Mouse (Mus musculus) thymus, postnatal 25 days (tissue): Measurements from ENCODE around the gene Anapc5.

Source experiments
- DNase-seq: peaks from one replicate; pipeline ENCODE4 v3.0.0; 2022

Gene Anapc5

DNA sequence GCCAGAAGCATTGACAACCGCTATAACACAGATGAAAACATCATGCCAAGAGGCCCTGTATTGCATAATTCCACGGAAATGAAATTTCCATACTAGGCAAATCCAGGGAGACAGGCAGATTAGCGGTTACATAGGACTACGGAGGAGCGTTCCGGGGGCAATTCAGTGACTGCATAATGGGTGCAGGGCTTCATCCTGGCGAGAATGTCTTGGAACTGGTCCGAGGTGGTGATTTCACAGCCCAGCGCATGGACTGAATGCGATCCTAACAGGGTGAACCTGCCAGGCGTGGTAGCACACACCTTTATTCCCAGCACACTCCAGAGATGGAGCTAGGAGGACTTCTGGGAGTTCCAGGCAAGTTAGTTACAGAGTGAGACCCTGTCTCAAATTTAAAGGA lies 53.9 kb downstream of the Anapc5 start:
- DNase-seq: no peak

DNA sequence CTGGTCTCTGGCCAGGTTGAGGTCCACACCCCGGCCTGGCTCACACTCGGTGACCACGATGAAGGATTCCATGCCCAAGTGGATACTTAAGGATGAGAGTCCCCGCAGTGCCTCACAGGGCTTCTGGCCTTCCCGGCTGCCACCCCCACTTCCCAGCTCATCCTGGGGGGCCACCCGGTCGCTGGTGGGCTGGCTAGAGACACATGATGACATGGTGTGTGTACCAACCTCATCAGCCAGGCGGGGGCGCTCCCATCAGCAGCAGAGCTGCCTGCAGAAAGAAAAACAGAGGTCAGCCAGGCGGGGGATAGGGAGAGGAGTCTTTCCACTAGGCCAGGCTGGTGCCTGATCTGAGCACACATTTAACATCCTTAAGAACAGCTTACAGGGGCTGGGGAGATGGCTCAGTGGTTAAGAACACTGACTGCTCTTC lies 57.1 kb downstream of the Anapc5 start:
- DNase-seq: no peak

DNA sequence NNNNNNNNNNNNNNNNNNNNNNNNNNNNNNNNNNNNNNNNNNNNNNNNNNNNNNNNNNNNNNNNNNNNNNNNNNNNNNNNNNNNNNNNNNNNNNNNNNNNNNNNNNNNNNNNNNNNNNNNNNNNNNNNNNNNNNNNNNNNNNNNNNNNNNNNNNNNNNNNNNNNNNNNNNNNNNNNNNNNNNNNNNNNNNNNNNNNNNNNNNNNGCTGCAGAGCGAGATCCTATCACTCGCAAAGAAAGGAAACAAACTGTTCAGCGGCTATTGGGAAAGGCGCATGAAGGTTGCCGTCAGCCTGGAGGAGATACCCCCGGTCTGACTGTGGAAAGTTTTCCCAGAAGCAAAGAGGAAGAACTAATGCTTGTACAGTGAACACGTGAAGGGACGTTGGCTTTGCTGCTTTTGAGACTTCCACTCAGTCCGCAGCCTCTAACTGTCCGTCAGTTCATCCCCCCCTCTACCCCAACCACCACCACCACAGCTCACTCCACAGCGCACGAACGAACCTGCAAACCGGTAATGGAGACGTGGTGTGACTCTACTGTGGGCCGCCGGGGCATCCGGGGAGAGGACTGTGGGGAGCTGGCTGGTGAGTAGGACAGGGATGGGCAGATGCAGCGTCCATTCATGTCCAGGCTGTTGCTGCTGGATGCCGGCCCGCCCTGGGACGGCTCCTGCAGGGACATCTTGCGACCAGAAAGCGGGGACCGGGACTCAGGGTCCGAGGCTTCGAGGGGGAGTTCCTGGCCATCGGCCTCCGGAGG lies 57.7 kb downstream of the Anapc5 start:
- DNase-seq: no peak

DNA sequence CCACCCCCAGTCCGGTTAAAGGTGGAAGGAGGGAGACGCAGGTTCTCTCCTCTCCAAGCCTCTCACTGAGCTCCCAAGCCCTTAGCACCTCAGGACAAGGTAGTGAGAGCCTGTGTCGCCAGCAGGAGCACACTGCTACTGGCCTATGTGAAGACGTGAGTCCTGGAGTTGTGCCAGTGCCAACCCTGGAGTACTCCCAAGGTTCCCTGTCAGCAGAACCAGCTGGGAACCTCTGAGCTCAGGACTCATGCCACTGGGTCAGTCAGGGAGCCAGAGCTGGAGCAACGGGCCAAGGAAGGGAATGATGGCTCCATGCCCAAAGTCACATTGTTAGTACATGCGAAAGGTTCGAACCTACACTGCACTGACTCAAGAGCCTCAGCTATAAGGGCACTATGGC lies 64.5 kb downstream of the Anapc5 start:
- DNase-seq: no peak

DNA sequence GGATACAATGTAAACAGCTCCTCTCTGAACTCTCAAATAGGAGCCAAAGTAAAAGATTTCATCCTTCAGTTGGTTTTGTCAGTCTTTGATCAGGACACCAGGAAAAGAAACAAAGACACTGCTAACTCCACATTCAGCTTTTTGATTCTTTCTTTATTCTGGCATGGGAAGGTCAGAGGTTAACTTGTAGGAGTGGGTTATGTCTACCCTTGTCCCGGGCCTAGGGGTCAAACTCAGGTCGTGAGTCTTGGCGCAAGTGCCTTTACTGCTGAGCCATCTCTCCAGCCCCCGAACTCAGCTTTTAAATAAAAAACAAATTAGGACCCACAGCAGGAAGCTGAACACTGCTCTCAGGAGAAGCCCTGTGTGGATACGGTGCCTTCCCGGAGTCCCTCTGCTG lies 65.0 kb downstream of the Anapc5 start:
- no peak for DNase-seq

DNA sequence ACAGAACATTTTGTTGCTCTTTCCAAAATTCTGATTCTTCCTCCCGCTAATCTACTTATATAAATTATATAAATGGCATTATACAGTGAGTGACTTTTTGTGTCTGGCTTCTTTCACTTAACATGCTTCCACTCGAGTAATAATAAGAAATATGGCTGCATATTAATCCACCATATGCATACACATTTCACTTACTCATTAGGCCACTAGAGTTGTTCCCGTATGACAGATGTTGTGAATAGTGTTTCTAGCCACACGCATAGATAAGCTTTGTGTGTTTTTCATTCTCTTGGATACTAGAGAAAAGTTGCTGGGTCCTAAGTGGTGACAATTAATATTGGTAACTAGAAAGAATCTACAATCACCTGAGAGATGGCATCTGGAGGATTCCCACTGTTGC lies 65.5 kb downstream of the Anapc5 start:
- DNase-seq: no peak

DNA sequence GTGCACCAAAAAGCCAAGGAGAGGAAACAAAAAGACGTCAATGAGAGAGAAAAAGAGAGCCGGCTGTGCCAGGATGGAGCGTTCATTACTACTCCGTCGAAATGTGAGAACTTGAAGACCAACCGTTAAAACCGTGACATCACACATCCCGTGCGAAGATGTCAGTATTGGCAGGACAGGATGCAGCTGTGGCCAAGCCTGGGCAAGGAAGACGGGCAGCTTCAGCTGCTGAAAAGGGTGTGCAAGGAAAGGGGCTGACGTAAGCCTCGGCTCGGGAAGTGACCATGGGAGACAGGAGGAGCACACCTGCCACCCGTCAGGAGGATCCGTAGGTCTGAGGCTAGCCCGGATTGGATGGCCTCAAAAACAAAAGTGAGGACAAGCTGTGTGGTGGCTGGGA lies 66.7 kb downstream of the Anapc5 start:
- no peak for DNase-seq

DNA sequence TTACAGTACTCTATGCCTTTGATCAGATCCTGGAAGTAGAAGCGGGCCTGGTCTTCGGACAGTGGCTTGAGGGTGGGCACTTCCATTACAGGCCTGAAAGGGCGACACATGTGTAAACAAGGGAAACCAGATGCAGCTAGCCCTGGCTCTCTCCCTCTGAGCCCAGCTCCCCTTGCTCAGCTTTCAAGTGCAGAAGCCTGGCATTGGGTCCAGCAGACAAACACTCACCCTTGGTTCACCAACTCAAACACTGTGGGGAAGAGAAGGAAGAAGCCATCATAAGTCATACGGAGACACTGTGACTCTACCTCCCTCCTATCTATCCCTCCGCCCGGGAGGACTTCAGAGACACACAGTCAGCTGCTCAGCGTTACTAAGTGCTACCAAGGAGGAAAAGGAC lies 73.2 kb downstream of the Anapc5 start:
- DNase-seq: no peak

DNA sequence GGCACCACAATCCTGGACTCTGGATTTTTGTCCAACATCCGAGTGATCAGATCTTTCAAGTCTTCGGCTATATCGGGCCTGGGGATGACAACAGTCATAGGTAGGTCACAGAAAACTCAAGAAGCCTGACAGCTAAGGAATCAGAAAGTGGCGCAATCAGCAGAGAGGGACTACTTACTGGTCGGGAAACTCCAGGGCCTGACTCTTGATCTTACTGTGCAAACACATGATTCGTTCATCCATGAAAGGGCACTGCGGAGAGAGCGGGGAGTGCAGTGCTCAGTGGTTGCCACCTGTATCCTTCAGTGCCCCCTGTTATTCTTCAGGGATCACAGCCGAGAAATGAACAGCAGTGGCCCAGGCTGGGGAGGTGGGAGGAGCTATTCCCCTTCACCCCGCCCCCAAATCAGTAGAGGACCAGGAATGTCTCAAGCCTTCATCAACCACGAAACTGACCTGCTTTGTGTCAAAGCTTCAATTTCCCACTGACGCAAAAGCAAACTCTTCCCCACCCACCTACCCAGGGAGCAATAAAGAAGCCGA lies 77.2 kb downstream of the Anapc5 start:
- no peak for DNase-seq
